Mouse (Mus musculus) embryonic fibroblast, embryonic 13.5 days (primary cell): Measurements from ENCODE around the gene Pnrc2. TPM values are rescaled to one million over a fixed set of nuclear protein-coding genes. Genes with fewer than 3 reads are reported as not detected.

ENCODE experiments used
- H3K27ac ChIP-seq: 2 replicates; pipeline ENCODE4 v1.5.1; 2012; ENCODE audit warnings: low read length, control low read depth, inconsistent platforms; ENCODE audit not compliant: insufficient read depth
- H3K4me1 ChIP-seq: 2 replicates; pipeline ENCODE4 v1.6.1; 2011; ENCODE audit warnings: low read length; ENCODE audit not compliant: control insufficient read depth, insufficient read depth
- H3K4me3 ChIP-seq: 2 replicates; pipeline ENCODE4 v1.5.1; 2011; ENCODE audit warnings: mild to moderate bottlenecking, control low read depth, low read length; ENCODE audit not compliant: insufficient read depth
- CTCF ChIP-seq: IDR thresholded peaks from 2 replicates; pipeline ENCODE4 v1.5.1; 2011; ENCODE audit warnings: mild to moderate bottlenecking, control low read depth, low read length, moderate library complexity, borderline replicate concordance; ENCODE audit not compliant: insufficient read depth
- POLR2A ChIP-seq: IDR thresholded peaks from 2 replicates; pipeline ENCODE4 v1.6.1; 2011; ENCODE audit warnings: low read depth, mild to moderate bottlenecking, control low read depth, low read length, moderate library complexity
- polyA plus RNA-seq: library from polyadenylated mRNA; stranded (reverse); fragments of >200 nt; gene quantifications from 2 replicates; pipeline ENCODE4 v1.2.4, GENCODE M21; 2011; ENCODE audit warnings: low read depth; ENCODE audit not compliant: missing spikeins, insufficient read length

The Pnrc2 gene
- polyA plus RNA-seq, 1 experiment = 164 TPM

DNA sequence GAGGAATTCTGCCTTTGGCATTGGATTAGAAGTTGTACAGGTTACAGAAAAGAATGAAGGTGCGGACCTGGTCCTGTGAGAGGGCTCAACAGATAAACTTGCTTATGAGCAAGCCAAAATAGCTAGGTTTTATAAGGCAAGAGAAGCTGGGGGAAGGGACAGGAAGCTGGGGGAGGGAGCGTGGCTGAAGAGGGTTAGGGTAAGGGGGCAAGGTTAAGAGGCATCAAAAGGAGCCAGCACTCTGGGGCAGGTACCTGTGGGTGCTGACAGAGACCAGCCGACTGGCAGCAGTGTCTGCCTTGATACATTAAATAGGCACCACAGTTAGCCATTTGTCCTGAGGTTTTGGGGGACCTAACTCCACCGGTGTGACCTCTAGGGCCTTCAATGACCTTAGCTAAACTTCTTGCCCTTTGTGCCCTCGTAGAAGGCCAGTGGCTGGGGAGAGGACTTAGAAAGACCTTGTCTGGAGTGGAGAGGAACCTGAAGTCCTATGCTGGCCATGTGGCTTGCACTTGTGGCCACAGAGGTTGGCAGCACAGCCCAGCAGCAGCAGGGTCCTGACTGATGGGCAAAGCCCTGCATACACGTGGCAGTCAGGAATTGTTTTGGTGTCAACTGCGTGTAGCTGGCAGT, 10.3 kb upstream of the Pnrc2 start:
- Histone ChIP-seq H3K4me3 (no peak overlapping the region), H3K4me1 (peaks cover 8% of the 10 kb centered on the region; the same call in 1 of the 2 replicates), H3K27ac (no peak overlapping the region)
- TF ChIP-seq POLR2A (no peak), CTCF (no peak)

DNA sequence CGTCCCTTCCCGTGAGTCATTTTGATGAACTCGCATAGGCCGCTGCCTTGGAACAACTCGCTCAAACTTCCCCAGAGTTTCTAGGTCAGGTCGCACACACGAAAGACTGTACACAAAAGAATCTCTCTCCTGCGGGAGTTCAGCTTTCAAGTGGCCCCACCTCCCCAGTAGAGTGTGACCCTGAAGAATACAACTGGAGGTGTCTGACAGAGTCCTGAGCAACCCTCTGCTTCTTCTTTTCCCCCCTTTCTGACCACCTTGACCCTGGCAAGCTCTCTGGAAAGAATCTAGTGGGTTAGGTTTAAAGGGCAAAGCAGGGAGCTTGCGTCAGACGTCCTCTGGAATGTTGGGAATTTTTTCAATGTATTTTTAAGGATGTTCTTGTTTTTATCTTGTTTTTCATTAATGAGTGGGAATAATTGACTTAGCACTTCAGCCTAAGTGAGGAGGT, 9.8 kb upstream of the Pnrc2 start:
- H3K4me3 ChIP-seq = no peak overlapping the region
- H3K27ac ChIP-seq = no peak overlapping the region
- TF ChIP-seq POLR2A (no peak), CTCF (no peak)
- peaks cover 8% of the 10 kb centered on the region; the same call in 1 of the 2 replicates for H3K4me1 ChIP-seq

DNA sequence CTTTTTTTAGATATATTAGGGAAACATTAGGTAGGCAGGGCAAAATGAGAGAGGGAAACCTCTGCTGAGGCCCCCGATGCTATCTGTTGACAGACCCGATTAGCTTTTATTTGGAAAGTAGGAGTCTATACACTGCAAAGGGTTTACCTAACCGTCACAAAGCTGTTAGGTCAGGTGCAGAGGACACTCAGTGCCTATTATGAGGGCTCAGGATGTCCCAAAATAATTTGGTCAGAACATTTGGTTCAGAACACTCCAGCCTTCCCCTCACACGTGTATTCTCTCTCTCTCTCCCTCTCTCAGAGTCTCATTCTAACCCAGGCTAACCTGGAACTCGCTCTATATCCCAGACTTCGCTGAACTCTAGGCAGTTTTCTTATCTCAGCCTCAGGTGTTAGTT, 8.4 kb upstream of the Pnrc2 start:
- no peak for TF ChIP-seq CTCF
- no peak for TF ChIP-seq POLR2A
- Histone ChIP-seq H3K4me1 (peaks cover 8% of the 10 kb centered on the region; the same call in 1 of the 2 replicates), H3K4me3 (no peak overlapping the region)

DNA sequence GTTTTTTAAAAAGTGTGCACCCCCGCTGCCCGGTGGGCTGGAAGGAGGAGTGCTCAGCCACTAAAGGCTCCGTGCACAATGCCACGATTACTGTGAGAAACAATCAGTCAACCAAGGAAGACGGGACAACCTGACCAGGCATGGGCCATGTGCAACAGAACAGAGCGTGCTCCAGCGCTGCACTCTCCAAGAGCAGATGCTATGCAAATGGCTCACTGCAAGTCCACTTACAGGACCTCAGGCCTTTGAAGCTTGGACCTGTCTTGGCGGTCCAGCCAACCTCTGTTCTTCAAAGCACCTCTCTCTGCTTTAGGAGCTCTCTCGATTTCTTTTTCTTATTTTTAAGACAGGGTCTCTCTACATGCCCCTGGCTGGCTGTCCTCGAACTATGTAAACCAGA, 6.9 kb upstream of the Pnrc2 start:
- TF ChIP-seq POLR2A (no peak), CTCF (no peak)
- H3K27ac ChIP-seq = no peak overlapping the region
- no peak overlapping the region for H3K4me3 ChIP-seq
- peaks cover 12% of the 10 kb centered on the region for H3K4me1 ChIP-seq

More for the DNA sequence above, 8.4 kb upstream of the Pnrc2 start:
- no peak overlapping the region for H3K27ac ChIP-seq

DNA sequence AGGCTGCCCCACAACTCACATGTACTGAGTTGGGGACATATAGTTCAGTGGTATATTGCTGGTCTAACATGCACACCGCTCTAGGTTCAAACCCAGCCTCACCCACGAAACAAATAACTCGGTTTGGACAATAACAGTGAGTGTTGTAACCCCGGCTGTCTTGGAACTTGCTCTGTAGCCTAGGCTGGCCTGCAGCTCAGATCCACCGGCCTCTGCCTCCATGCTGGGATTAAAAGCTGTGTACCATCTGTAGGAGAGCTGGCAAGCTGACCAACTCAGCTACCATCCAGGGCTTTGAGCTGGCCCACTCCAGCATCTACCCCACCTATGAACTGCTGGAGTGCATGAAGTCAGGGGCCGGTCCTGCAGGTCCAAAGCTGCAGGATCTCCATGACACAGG, 6.4 kb upstream of the Pnrc2 start:
- Histone ChIP-seq H3K27ac (no peak overlapping the region), H3K4me3 (no peak overlapping the region), H3K4me1 (peaks cover 12% of the 10 kb centered on the region)
- TF ChIP-seq CTCF (no peak), POLR2A (no peak)

DNA sequence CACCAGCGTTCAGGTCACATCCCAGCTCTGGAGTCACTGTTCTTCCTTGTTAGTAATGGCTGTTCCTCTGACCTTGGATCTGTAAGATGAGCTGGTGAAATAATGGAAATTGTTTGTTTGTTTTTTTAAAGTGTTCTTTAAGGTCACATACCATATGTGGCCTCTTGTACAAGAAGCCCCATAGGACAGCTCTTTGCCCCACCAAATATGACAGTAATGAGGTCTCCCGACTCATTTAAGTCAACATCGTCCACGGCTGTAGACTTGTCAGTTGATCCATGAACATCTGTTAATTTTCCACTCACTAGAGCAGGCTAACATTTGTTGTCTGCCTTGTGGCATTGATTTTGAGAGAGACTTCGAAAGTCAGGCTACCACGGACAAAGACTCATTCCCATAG, 5.4 kb upstream of the Pnrc2 start:
- Histone ChIP-seq H3K4me1 (peaks cover 14% of the 10 kb centered on the region), H3K27ac (no peak overlapping the region), H3K4me3 (no peak overlapping the region)
- TF ChIP-seq CTCF (no peak), POLR2A (no peak)

DNA sequence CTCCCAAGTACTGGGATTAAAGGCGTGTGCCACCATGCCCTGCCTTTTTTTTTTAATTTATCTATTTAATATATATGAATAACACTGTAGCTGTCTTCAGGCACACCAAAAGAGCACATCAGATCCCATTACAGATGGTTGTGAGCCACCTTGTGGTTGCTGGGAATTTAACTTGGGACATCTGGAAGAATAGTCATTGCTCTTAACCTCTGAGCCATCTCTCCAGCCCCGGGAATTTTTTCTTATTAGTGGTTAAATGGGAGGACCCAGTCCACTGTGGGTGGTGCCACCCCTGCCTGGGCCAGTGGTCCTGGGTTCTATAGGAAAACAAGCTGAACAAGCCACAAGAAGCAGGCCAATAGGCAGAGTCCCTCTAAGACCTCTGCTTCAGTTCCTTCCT, 4.1 kb upstream of the Pnrc2 start:
- no peak for TF ChIP-seq POLR2A
- TF ChIP-seq CTCF = no peak
- H3K27ac ChIP-seq = no peak overlapping the region
- no peak overlapping the region for H3K4me3 ChIP-seq
- H3K4me1 ChIP-seq = peaks cover 9% of the 10 kb centered on the region

DNA sequence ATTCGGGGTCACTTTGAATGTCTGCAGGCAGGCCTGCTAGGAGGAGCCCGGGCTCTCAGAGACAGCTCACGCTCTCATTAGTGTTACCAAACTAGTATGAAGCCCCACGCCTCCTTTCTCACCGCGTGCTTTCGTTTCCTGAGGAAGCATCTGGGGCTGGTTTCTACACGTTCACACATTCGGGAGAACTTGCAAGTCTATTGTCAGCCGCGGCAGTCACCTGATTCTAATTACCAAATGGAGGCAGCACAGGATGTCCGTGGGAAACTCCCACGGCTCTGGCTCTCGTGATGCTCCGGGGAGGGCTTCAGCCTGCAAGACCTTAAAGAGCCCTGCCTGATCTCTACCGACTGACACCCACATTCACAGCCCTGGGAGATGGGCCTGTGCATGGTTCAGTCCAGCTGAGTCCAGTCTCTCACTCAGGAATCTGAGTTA, 3.0 kb upstream of the Pnrc2 start:
- Histone ChIP-seq H3K27ac (peak overlapping the region; percentile 20), H3K4me1 (peaks cover 9% of the 10 kb centered on the region), H3K4me3 (0 out of 2 replicates have a peak overlapping the region, but pooled peaks have one; percentile 1)
- TF ChIP-seq POLR2A = 0 out of 2 replicates have a peak, but pooled peaks have one; percentile 17
- no peak for TF ChIP-seq CTCF

DNA sequence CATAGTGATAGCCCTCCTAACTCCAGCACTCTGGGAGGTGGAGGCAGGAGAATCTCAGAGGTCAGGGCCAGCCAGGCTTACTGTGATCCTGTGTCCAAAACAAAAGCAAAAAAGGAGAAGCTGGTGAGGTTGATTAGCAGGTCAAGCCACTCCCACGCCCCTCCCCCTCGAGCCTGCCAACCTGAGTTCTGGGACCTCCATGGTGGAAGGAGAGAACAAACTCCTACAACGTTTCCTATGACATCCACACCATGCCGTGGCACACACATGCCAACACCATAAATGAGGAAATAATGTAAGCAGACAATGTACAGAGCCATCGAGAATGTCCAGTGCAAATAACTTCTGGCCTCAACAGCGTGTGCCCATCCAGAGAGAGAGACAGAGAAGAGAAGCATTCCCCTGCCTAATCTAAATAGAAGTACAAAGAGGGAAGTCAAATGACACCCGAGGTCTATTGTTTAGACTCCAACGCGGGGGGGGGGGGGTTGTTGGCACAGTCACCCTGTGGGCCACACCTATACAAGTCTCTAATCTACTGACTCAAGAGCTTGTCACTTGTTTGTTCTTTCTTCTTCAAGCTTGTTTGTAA, 2.4 kb upstream of the Pnrc2 start:
- TF ChIP-seq POLR2A (no peak), CTCF (no peak)
- H3K4me3 ChIP-seq = 0 out of 2 replicates have a peak overlapping the region, but pooled peaks have one; percentile 1
- H3K4me1 ChIP-seq = peaks cover 9% of the 10 kb centered on the region

DNA sequence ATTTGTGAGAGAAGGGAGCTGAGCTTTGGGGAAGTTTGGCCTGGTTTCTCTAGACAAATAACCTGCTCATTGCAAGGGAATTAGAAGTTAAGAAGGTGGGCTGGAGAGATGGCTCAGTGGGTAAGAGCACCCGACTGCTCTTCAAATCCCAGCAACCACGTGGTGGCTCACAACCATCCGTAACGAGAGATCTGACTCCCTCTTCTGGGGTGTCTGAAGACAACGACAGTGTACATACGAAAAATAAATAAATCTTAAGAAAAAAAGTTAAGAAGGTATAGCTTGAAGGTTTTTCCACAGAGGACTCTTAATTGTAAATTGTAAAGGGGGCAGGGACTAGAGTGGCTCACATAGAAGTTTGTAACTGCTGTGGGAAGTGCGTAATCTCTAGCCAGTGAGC, 1.9 kb upstream of the Pnrc2 start:
- peaks cover 9% of the 10 kb centered on the region for H3K4me1 ChIP-seq
- H3K27ac ChIP-seq = no peak overlapping the region
- TF ChIP-seq CTCF (no peak), POLR2A (no peak)

More for the DNA sequence above, 2.4 kb upstream of the Pnrc2 start:
- peak overlapping the region; percentile 20 for H3K27ac ChIP-seq

More for the DNA sequence above, 1.9 kb upstream of the Pnrc2 start:
- H3K4me3 ChIP-seq = no peak overlapping the region
